Mouse (Mus musculus) mammary gland, adult 2 months (tissue): ENCODE data around the gene Olfr1044. TPM values are rescaled to one million over a fixed set of nuclear protein-coding genes. Genes with fewer than 3 reads are reported as not detected.

Experiments used
- polyA plus RNA-seq: library from polyadenylated mRNA; depleted of rRNA; stranded (reverse); fragments of >200 nt; gene quantifications from 2 replicates; pipeline ENCODE4 v1.2.3, GENCODE M21; 2012; ENCODE audit warnings: low replicate concordance; rRNA removed

The Olfr1044 gene
- polyA plus RNA-seq, result not detected in 2 replicates

DNA sequence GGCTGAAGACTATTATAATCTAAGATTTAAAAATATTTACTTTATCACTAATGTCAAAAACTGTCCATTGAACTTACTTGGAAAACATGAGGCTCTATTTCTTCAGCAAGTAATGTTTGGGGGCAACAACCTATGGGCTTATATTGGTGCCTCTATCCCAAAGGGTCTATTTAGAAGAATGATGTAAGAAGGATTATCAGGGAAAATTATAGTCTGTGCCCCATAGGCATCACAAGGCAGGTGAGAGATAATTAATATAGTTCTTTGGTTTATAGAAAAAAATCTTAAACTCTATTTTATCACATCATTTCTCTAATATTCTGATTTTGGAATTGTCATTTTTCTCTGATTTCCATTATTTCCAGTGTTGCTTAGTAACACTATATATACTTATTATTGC, at the start of gene Olfr1044:
TSS of gene Olfr1044 (minus strand) at position 101 of the 400 bp plus-strand sequence.

DNA sequence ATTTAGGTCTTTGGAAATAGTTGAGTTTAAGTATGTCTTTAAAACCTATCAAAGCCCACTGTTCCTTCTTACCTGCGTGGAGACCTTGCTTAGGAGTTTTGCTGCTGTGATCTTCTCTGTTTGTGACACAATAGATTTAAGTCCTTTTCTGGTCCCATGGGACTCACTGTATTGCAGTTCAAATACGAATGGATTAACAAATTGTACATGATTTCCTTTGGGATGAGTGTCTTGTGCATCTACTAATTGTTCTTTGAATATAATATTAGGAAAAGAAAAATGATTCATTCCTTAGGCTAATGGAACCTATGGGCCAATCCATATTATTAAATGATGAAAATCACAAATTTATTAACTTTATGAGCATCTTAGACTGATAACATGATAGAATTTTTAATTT, 41.6 kb upstream of the Olfr1044 start, which contains the start of gene Olfr1046:
TSS of gene Olfr1046 (minus strand) at position 101 of the 400 bp plus-strand sequence.

DNA sequence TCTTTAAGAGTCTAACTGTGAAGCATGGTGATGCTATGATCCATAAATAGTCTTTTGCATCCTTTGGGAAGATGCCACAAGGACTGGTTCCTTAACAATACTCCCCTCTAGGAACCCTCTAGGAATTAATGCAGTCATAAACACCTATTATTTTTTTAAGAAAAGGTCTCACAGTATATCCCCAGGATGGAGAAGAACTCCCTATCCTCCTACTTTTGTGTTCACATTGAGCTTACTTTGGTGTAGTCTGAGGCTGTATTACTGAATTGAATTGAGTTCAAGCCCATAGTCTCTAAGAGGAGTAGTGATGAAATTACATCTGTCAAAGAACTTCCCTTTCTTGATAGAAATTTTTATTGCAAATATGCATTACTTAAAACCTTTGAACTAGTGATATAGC, 25.3 kb upstream of the Olfr1044 start, which contains the start of gene Olfr1045:
TSS of gene Olfr1045 (minus strand) at position 101 of the 400 bp plus-strand sequence.

DNA sequence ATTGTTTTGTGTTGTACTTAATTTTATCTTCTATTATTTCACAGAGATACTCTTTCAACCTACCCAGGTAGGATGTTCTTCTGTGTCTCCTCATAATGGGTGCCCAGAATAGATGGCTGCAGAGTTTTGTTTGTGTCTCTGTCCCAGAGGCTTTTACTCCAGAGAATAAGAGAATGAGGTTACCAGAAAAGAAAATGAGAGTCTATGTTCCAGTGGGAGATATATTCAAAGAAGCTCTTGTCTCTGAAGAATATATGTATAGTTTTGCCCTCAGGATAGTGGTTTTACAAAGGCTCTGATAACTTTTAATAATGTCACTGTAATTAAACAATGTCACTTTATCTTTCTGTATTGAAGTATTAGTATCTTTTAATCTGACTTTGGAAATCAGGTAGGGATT, 8.0 kb upstream of the Olfr1044 start, which contains the start of gene Olfr52:
TSS of gene Olfr52 (minus strand) at position 101 of the 400 bp plus-strand sequence.

DNA sequence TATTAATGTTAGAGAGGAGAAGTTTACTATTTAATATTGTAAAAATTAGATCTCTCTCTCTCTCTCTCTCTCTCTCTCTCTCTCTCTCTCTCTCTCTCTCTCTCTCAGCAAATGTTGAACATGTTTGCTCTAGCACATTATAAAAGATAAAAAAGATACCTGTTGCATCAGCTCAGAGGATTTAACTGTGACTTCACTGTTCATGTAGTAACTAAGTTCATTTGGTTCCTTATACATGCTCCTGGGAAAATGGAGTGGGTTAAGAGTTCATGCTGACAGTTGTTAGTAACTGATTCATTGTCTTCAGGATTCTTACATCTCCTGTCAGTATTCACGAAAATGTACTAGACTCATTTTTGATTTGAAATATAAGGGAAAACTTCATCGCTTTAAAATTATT, 10.2 kb downstream of the Olfr1044 start, which contains the start of gene Olfr1043:
TSS of gene Olfr1043 (minus strand) at position 101 of the 400 bp plus-strand sequence.

DNA sequence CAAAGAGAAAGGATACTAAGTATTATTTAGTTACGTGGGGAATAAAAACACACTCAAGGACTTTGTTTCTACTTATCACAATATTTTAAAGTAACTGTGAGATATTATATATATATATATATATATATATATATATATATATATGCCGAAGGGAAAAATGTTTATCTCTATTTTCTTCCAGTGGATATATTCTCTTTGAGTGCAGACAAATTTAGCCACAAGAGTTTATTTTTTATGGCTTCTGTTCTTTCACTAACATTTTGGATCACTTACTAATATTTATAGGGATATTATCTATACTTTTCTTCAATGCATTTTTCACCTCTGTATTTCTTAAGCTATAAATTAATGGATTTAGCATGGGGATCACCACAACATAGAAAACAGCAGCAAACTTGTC, 15.9 kb downstream of the Olfr1044 start, which contains the start of gene Olfr1042:
TSS of gene Olfr1042 (minus strand) at position 101 of the 400 bp plus-strand sequence.

DNA sequence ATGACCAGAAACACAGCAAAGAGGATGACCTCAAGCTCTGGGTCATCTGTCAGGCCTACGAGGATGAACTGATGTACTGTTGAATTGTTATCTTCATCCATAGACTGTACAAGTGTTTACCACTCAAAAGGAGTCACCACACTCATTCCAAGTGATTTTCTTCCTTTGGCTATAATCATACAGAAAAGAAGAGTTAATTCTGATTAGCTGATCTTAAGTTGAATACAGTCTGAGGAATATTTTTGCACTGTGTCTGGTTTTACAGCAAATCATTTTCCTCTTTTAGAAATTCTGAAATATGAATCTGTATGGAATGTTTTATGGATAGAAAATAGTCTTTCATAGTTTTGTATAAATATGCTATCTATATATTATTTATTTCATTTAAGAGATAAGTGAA, 31.0 kb downstream of the Olfr1044 start, which contains the start of gene Olfr1040:
TSS of gene Olfr1040 (minus strand) at position 101 of the 400 bp plus-strand sequence.

DNA sequence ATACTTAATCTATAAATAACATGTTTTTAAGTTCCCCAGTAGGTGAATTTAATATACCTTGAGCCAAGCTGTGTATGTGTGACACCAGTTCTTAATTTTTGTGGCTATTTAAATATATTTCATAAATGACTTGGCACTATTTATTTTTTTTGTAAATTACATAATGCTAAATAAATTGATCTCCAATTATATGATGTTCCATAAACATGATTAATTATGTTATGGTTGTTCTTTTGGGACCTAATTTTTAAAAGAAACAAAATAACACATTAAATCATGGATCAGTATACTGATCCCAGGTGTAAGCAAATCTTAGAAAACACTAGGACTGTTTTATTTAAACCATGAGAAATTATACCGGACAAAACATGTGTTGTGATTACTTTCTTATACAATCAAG, 41.8 kb downstream of the Olfr1044 start, which contains the start of gene Olfr1039:
TSS of gene Olfr1039 (minus strand) at position 101 of the 400 bp plus-strand sequence.

Other genes starting within 250 kb of the Olfr1044 start
- not detected in 2 replicates for gene Olfr1028, start 227.4 kb downstream of the Olfr1044 start, polyA plus RNA-seq
- gene Olfr1029, start 203.9 kb downstream of the Olfr1044 start, polyA plus RNA-seq, result not detected in 2 replicates
- not detected in 2 replicates for gene Olfr1030, start 198.5 kb downstream of the Olfr1044 start, polyA plus RNA-seq
- gene Olfr1031, start 187.5 kb downstream of the Olfr1044 start, polyA plus RNA-seq, result not detected in 2 replicates
- not detected in 2 replicates for gene Olfr1032, start 172.3 kb downstream of the Olfr1044 start, polyA plus RNA-seq
- gene Olfr1033, start 157.2 kb downstream of the Olfr1044 start, polyA plus RNA-seq, result 0.29 and 0.73 TPM in 2 replicates
- 0.20 TPM in 1 of 2 replicates, not detected in the other for gene Olfr1034, start 132.0 kb downstream of the Olfr1044 start, polyA plus RNA-seq
- not detected in 2 replicates for gene Olfr1036, start 103.8 kb downstream of the Olfr1044 start, polyA plus RNA-seq
- gene Olfr1037, start 90.4 kb downstream of the Olfr1044 start, polyA plus RNA-seq, result not detected in 2 replicates
- not detected in 2 replicates for gene Olfr1039, start 41.9 kb downstream of the Olfr1044 start, polyA plus RNA-seq
- gene Olfr1040, start 31.1 kb downstream of the Olfr1044 start, polyA plus RNA-seq, result not detected in 2 replicates
- gene Olfr1042, start 16.0 kb downstream of the Olfr1044 start, polyA plus RNA-seq, result not detected in 2 replicates
- gene Olfr1043, start 10.3 kb downstream of the Olfr1044 start, polyA plus RNA-seq, result not detected in 2 replicates
- not detected in 2 replicates for gene Olfr52, start 7.9 kb upstream of the Olfr1044 start, polyA plus RNA-seq
- not detected in 2 replicates for gene Olfr1045, start 25.2 kb upstream of the Olfr1044 start, polyA plus RNA-seq
- gene Olfr1046, start 41.5 kb upstream of the Olfr1044 start, polyA plus RNA-seq, result not detected in 2 replicates
- gene Olfr1047, start 53.6 kb upstream of the Olfr1044 start, polyA plus RNA-seq, result not detected in 2 replicates
- gene Olfr1048, start 62.5 kb upstream of the Olfr1044 start, polyA plus RNA-seq, result not detected in 2 replicates
- not detected in 2 replicates for gene Olfr1049, start 80.5 kb upstream of the Olfr1044 start, polyA plus RNA-seq
- gene Olfr1051, start 101.3 kb upstream of the Olfr1044 start, polyA plus RNA-seq, result not detected in 2 replicates
- not detected in 2 replicates for gene Olfr1052, start 114.6 kb upstream of the Olfr1044 start, polyA plus RNA-seq
- not detected in 2 replicates for gene Olfr1053, start 137.5 kb upstream of the Olfr1044 start, polyA plus RNA-seq
- gene Olfr1054, start 157.6 kb upstream of the Olfr1044 start, polyA plus RNA-seq, result not detected in 2 replicates
- not detected in 2 replicates for gene Olfr1055, start 172.5 kb upstream of the Olfr1044 start, polyA plus RNA-seq
- not detected in 2 replicates for gene Olfr1056, start 184.6 kb upstream of the Olfr1044 start, polyA plus RNA-seq
- not detected in 2 replicates for gene Olfr1057, start 200.6 kb upstream of the Olfr1044 start, polyA plus RNA-seq
- not detected in 2 replicates for gene Olfr1058, start 210.7 kb upstream of the Olfr1044 start, polyA plus RNA-seq
- gene Olfr1061, start 236.2 kb upstream of the Olfr1044 start, polyA plus RNA-seq, result not detected in 2 replicates
- gene Olfr1062, start 248.9 kb upstream of the Olfr1044 start, polyA plus RNA-seq, result not detected in 2 replicates